Mouse (Mus musculus): ENCODE results near the gene Ppp1r15b. TPM values are rescaled to one million over a fixed set of nuclear protein-coding genes. Genes with fewer than 3 reads are reported as not detected.

The Ppp1r15b gene
- total RNA-seq, 4 experiments from 2014 or later: 39.6 to 47.7 (median 43.0) TPM

- DNase-seq (ENCODE audit: low spot score in 2 of 2): no peak
Observed at GRCm38 (mm10) chr1:133121246-133121645, 9.7 kb upstream of the Ppp1r15b start.

- DNase-seq (ENCODE audit: low spot score in 2 of 2): no peak
Observed at GRCm38 (mm10) chr1:133124137-133124536, 6.8 kb upstream of the Ppp1r15b start.

GRCm38 (mm10) chr1:133125640-133126364 is 5.1 kb upstream of the Ppp1r15b start:
- no peak for DNase-seq (ENCODE audit: low spot score in 2 of 2)

GRCm38 (mm10) chr1:133126365-133126740 is 4.6 kb upstream of the Ppp1r15b start:
- DNase-seq (ENCODE audit: low spot score in 2 of 2): no peak

GRCm38 (mm10) chr1:133127328-133127727 is 3.6 kb upstream of the Ppp1r15b start:
- no peak for DNase-seq (ENCODE audit: low spot score in 2 of 2)

- no peak for DNase-seq (ENCODE audit: low spot score in 2 of 2)
Observed at GRCm38 (mm10) chr1:133129471-133130221, 1.3 kb upstream of the Ppp1r15b start.

GRCm38 (mm10) chr1:133131561-133131905 is 590 bp downstream of the Ppp1r15b start:
- no peak for DNase-seq (ENCODE audit: low spot score in 2 of 2)

- DNase-seq (ENCODE audit: low spot score in 2 of 2): peak in 1 of 2 experiments; percentile 23
Observed at GRCm38 (mm10) chr1:133131936-133132335, 993 bp downstream of the Ppp1r15b start.

GRCm38 (mm10) chr1:133132388-133133326 is 1.7 kb downstream of the Ppp1r15b start:
- no peak for DNase-seq (ENCODE audit: low spot score in 2 of 2)

GRCm38 (mm10) chr1:133133425-133133824 is 2.5 kb downstream of the Ppp1r15b start:
- DNase-seq (ENCODE audit: low spot score in 2 of 2): no peak

GRCm38 (mm10) chr1:133134071-133134470 is 3.1 kb downstream of the Ppp1r15b start:
- DNase-seq (ENCODE audit: low spot score in 2 of 2): no peak

- DNase-seq (ENCODE audit: low spot score in 2 of 2): no peak
Observed at GRCm38 (mm10) chr1:133134881-133135280, 3.9 kb downstream of the Ppp1r15b start.

- no peak for DNase-seq (ENCODE audit: low spot score in 2 of 2)
Observed at GRCm38 (mm10) chr1:133135808-133136207, 4.9 kb downstream of the Ppp1r15b start.

GRCm38 (mm10) chr1:133138401-133138800 is 7.5 kb downstream of the Ppp1r15b start:
- DNase-seq (ENCODE audit: low spot score in 2 of 2): no peak

- peak; percentile 35 to 52 for DNase-seq (ENCODE audit: low spot score in 2 of 2)
Observed at GRCm38 (mm10) chr1:133146014-133147009, 15.4 kb downstream of the Ppp1r15b start.

GRCm38 (mm10) chr1:133147324-133147723 is 16.4 kb downstream of the Ppp1r15b start:
- DNase-seq (ENCODE audit: low spot score in 2 of 2): no peak

- DNase-seq (ENCODE audit: low spot score in 2 of 2): no peak
Observed at GRCm38 (mm10) chr1:133148122-133148521, 17.2 kb downstream of the Ppp1r15b start.

- no peak for DNase-seq (ENCODE audit: low spot score in 2 of 2)
Observed at GRCm38 (mm10) chr1:133150556-133150955, 19.6 kb downstream of the Ppp1r15b start.

- no peak for DNase-seq (ENCODE audit: low spot score in 2 of 2)
Observed at GRCm38 (mm10) chr1:133152213-133152612, 21.3 kb downstream of the Ppp1r15b start.

- DNase-seq (ENCODE audit: low spot score in 2 of 2): no peak
Observed at GRCm38 (mm10) chr1:133155270-133155669, 24.3 kb downstream of the Ppp1r15b start.

Measured in layer of hippocampus, adult 8-10 months (tissue).